Mouse (Mus musculus) brain, adult 2 months (tissue): ENCODE measurements at regions not wholly inside any gene's neighbourhood (a gene's known extent, or its start where the extent isn't known, plus 50 kb on each side); places are given as distances from the start of the nearest gene placed in this dataset.

Source experiments
- DNase-seq: peaks from one replicate; pipeline ENCODE4 v3.0.0; 2011; ENCODE audit warnings: low read depth, low spot score

DNA sequence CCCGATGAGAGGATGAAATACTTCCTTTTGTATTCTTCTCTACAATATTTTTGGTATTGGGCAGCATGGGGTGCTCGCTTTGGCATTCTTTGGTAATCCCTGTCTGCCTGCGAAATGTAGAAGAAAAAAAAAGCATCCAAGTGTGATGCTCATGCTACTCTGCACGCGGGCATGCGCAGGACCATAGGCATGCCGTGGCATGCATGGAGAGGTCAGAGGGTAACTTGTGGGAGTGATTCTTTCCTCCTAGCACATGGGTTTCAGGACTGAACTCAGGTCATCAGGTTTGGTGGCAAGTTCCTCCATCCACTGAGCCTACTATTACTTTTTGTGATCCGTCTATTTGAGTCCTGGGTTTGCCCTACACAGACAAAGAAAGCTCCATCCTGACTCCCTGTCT is 74.3 kb downstream of the Gm525 start:
- DNase-seq, result no peak

- no peak for DNase-seq
Observed at GRCm38 (mm10) chr11:89145281-89145945, 71.8 kb downstream of the Gm525 start.

- no peak for DNase-seq
Observed at GRCm38 (mm10) chr11:89142527-89143154, 69.0 kb downstream of the Gm525 start.
